Mouse (Mus musculus): ENCODE measurements around the gene Hspb1.

The Hspb1 gene

GRCm38 (mm10) chr5:135887675-135888102 lies at the start of gene Hspb1:
Gene Hspb1 (plus strand): TSS chr5:135887919.
- ATAC-seq (ENCODE audit: insufficient number of reproducible peaks, low FRiP score, low TSS enrichment) = no peak

DNA sequence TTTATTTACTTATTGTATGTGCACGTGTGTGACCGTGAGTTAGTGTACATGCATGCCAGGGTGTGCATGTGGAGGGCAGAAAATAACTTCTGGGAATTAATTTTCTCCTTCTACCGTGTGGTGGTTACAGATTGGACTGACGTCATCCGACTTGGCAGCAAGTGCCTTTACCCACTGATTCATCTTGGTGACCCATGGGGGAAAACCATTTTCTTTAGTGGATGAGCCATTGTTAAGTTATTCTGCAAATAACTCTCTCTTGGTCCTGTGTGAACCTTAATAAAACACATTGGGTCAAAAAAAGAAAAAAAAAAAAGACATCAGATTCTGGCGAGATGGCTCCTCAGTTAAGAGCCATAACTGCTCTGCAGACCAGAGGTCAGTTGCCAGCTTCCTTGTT lies 46.1 kb upstream of the Hspb1 start:
- ATAC-seq (ENCODE audit: insufficient number of reproducible peaks, low FRiP score, low TSS enrichment) = no peak

DNA sequence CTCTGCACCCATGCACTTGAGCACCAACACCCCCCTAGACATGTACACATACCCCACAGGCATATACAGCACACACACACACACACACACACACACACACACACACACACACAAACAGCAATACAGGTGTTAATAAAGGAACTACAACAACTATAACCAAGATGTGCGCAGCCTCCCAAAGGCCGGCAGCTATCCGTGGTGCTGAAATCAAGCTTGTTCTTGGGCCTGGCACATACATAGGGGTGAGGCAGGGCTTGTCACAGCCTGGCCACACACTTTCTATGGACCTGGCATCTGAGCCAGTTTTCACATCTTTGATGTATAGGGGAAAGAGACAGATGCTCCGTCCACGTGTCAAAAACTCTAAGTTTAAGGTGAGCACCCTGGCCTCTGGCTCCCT lies 44.3 kb upstream of the Hspb1 start:
- ATAC-seq (ENCODE audit: insufficient number of reproducible peaks, low FRiP score, low TSS enrichment) = no peak

DNA sequence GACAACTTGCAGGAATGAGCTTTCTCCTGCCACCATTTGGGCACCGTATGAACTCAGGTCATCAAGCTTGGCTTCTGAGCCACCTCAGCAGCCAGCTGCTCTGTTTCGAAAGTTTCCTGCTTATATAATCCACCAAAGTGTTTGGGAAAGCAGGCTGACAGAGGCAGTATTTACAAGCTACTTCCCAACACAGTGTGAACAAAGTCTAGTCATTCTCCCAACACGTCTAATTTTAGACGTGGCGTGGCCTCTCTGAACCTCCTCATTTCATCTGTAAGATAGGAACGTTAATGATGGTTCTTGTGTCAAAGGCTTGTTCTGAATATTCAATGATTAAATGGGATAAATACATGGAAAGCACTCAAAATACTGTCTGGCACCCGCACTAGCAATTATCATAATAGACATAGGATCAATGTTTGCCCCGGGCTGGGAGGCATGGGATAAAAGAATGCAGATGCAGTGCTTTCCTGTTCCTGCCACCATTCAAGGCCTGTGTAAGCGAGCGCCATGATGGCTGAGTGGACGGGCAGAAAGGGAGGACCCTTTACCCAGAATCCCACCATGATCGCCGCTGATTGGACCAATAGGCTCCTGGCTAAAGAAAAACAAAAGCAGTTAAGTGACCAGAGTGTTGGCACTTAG lies 41.9 kb upstream of the Hspb1 start:
- no peak for ATAC-seq (ENCODE audit: insufficient number of reproducible peaks, low FRiP score, low TSS enrichment)

DNA sequence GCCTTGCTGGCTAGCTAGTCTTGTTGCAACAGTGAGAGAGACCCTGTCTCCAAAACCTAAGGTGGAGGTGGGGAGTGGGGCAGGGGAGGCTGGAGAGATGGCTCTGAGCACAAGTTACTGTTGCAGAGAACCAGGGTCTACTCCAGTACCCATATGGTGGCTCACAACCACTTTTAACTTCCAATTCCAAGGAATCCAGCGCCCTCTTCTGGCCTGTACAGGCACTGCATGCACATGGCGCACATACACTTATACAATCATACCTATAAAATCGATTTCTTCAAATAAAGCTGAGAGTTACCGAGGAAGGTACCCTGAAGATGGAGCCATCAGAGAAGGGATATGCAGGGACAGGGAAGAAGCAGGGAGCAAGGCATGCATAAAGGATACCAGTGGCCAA lies 40.3 kb upstream of the Hspb1 start:
- no peak for ATAC-seq (ENCODE audit: insufficient number of reproducible peaks, low FRiP score, low TSS enrichment)

DNA sequence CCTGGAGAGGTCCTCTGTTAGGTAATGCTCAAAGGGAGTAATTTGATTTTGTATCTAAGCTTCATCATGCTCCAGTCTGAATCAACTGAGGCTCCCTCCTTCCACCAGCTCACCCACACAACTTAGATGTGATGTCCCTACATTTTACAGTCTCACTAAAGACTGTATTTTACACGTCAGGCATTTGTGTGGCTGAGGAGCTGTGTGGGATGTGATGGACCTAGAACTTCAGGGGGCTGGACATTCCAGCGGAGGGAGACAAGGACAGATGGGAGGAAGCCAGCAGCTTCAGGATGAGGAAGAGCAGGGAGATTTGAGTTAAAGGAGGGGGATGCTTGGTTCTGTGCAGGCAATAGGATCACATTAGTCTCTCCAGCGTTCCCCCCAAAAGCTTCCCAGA lies 39.8 kb upstream of the Hspb1 start:
- no peak for ATAC-seq (ENCODE audit: insufficient number of reproducible peaks, low FRiP score, low TSS enrichment)

DNA sequence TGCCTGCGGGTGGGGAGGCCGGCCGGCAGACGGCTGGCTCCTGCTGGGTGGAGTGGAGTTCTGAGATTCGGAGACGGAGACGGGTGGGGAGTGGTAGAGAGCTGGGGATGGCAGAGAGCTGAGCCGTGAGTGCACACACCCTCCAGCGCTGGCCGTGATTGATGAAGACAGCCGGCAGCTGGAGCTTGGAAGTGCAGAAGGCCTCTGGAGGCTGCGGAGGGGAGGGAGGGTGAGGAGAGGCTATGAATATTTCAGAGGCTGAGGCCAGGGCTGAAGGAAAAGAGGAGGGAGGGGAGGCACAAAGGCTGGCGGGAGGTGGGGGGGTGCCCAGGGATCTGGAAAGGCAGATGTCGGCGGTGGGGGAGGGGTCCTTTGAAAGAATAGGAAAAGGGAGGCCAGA lies 36.7 kb upstream of the Hspb1 start:
- no peak for ATAC-seq (ENCODE audit: insufficient number of reproducible peaks, low FRiP score, low TSS enrichment)

GRCm38 (mm10) chr5:135851481-135851880 lies 36.2 kb upstream of the Hspb1 start:
- ATAC-seq (ENCODE audit: insufficient number of reproducible peaks, low FRiP score, low TSS enrichment) = no peak

DNA sequence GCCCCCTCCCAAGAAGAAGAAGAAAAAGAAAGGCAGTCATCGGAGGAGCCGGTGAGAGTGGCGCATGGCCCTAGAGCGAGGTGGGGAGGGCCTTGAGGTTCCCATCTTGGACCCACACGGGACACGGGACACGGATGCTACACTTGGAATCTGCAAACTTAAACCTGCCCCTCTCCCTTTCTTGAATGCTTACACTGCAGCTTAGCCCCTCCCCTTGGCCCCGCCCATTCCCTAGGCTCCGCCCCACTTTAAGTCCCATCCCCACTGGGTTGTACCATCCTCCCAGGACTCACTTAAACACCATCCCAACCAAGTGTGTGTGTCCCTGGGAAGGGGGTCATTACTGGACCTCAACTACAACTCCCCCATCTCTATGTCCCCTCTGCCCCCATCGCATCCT lies 35.3 kb upstream of the Hspb1 start:
- ATAC-seq (ENCODE audit: insufficient number of reproducible peaks, low FRiP score, low TSS enrichment) = no peak

DNA sequence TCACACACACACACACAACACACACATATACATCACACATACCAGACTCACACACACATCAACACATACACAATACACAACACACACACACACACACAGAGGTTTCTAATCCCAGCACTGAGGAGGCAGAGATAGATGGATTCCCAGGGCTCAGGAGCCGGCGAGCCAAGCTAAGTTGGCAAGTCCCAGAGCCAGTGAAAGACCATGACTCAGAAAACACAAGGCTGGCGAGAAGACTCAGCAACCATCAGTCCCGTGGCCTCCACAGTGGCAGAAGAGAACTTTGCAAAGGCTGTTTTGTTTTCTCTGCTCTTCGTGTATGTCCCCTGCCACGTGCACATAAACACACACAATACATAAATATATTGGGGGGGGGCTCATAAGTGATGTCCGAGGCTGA lies 34.0 kb upstream of the Hspb1 start:
- ATAC-seq (ENCODE audit: insufficient number of reproducible peaks, low FRiP score, low TSS enrichment) = no peak

- ATAC-seq (ENCODE audit: insufficient number of reproducible peaks, low FRiP score, low TSS enrichment) = no peak
Observed at GRCm38 (mm10) chr5:135855156-135855555, 32.6 kb upstream of the Hspb1 start.

GRCm38 (mm10) chr5:135866662-135867061 lies 21.1 kb upstream of the Hspb1 start:
- no peak for ATAC-seq (ENCODE audit: insufficient number of reproducible peaks, low FRiP score, low TSS enrichment)

DNA sequence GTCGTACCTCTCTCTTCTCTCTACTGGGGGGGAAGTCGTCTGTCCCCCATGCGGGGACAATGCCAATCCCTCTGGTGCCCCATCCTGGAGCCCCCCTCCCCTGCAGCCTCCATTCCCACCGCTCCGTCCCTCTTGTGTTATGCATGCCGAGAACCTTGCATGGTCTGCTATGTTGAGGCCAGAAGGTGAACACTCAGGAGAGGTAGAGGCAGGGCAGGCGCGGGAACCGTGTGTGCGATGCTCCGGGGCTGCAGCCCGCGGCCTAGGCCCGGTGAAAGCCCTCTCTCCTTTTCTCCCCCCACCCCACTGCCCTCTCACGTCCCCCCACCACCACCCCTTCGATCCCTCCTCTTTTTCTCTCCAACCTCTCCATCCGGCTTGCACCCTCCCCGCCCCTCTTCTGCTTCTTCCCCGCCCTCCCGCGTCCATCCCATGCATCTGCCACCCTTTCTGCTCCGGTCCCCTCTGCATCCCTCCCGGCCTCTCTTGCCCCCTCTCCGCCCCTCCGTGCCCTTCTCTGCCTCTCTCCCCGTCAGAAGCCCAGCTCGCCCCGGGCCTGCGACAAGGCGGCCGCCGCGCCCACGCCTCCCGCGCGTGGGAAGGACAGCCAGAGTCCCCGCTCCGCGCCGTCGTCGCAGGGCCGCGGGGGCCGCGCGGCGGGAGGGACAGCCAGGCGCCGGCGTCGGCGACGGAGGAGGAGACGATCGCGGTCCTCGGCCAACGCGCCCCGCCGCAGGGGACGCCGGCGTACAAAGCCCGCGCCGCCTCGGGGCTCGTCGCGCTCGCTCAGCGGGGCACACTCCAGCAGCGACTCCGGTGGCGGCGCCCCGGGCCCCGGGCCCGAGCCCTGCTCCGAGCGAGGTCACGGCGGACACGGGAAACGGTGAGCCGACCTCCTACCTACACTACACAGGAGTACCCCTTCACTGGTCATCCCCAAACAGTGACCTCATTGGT lies 19.8 kb upstream of the Hspb1 start:
- no peak for ATAC-seq (ENCODE audit: insufficient number of reproducible peaks, low FRiP score, low TSS enrichment)

DNA sequence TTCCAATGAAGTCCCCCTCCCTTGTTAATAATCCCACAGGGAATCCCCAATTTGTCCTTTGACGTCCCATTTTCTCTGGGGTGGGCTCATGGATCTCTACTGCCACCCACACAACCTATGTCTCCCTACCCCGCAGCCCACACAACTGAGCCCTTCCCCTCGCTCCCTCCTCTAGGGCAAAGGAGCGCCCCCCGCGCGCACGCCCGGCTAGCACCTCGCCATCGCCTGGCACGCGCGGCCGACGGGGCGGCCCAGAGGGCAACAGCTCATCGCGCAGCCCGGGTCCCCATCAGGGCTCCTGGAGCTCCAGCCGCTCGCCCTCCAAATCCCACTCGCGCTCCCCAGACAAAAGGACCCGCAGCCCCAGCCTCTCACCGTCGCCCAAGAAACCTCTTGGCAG lies 19.1 kb upstream of the Hspb1 start:
- ATAC-seq (ENCODE audit: insufficient number of reproducible peaks, low FRiP score, low TSS enrichment) = no peak

DNA sequence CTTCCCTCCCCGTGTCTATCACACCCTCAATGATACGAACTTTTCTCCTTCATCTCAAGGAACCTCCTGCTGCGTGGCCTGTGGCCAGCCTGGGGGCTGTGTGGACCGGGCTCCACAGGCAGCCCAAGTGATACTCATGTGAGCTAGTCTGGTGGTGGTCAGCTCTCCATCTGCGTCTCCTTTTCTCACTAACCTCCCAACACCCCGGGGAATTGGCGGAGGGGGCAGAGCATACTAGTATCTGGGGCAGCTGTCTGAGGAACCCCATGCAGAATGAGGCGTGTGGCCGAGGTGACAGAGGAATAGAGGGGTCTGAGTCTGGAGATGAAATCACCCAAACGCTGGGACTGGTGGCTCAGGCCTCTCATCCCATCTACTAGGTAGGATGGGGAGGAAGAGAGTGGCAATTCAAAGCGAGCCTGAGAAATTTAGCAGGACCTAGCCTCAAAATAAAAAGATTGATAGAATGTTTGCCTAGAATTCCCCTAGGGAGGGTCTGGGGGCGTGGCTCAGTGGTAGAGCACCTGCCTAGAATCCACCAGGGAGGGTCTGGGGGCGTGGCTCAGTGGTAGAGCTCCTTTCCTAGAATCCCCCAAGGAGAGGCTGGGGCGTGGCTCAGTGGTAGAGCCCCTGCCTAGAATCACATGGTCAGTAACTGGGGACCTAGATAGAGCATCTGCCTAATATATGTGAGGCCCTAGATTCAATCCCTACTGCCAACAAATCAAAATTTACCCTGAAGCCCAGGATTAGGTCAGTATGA lies 17.9 kb upstream of the Hspb1 start:
- ATAC-seq (ENCODE audit: insufficient number of reproducible peaks, low FRiP score, low TSS enrichment) = no peak

DNA sequence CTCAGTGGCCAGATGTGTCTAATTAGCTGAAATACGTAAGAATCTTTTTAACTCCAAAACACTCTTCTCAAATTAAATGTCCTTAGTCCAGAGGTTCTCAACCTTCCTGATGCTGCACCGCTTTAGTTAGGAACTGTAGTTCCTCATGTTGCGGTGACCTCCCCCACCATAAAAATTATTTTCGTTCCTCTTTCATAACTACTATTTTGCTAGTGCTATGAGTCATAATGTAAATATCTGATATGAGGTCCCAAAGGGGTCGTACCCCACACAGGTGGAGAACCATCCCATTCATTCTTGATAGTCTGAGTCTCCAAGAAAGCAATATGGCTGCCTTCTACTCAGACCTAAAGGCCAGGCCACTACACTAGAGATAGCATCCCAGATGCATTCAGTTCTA lies 17.2 kb upstream of the Hspb1 start:
- ATAC-seq (ENCODE audit: insufficient number of reproducible peaks, low FRiP score, low TSS enrichment) = no peak

- no peak for ATAC-seq (ENCODE audit: insufficient number of reproducible peaks, low FRiP score, low TSS enrichment)
Observed at GRCm38 (mm10) chr5:135872996-135873395, 14.7 kb upstream of the Hspb1 start.

DNA sequence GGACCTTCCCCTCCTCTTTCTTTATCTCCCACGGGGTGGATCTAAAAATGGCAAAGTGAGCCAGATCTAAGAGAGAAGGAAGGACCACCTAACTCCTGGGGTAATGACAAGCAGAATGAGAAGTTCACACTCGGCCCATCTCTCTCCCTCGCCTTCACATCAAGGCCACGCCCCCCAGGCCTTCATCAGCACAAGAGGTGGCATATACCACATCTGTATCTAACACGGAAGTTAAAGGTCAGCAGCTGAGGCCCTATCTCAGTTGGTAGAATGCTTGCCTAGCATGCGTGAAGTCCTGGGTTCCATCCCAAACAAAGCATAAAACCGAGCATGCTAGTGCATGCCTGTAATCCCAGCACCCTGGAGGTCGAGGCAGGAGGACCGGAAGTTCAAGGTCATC lies 14.0 kb upstream of the Hspb1 start:
- no peak for ATAC-seq (ENCODE audit: insufficient number of reproducible peaks, low FRiP score, low TSS enrichment)

DNA sequence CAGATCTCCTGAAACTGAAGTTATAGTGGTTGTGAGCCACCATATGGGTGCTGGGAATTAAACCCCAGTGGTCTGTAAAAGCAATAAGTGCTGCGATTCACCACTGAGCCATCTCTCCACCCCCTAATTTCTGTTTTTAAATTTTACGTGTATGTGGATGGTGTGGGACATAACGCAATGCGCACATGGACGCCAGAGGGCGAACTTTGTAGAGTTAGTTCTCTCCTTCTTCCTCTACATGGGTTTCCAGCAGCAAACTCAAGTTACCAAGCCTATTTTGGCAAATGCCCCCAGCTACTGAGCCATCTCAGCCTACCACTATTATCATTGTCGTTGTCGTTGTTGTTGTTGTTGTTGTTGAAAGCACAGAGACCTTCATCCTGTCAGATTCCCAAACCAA lies 10.5 kb upstream of the Hspb1 start:
- no peak for ATAC-seq (ENCODE audit: insufficient number of reproducible peaks, low FRiP score, low TSS enrichment)

DNA sequence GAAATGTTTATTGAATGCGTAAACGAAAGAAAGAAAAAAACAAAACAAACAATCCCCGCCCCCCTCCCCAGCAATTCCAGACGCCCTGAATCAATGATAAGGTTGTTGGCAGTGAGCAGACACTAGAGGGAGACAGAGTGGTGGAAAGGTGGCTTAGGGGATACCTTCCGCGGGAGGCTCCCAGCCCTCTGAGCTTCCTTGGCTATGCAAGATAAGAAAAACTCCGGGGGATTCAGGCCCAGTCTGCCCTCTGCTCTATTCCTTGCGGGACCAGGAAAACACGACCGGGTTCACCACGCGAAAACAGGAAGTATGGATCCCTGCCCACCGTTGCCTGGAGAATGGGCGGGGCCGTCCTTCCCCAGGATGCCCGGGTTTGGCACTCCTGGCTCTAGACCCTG lies 9.9 kb upstream of the Hspb1 start:
- no peak for ATAC-seq (ENCODE audit: insufficient number of reproducible peaks, low FRiP score, low TSS enrichment)

Data from cerebellum, adult (tissue).